ENCODE assay signal across 9 mouse cellular contexts in genomic region chr10:37260791-37261488, GRCm38 (mm10).
DNase-seq lines count a peak whose midpoint lies in the region; ATAC-seq and TF ChIP-seq lines count a peak whose summit lies in the region.
"Had no signal": no experiment of that assay in that cellular context is flagged by ENCODE, and none has a peak within 500 bp of the region (broad histone marks: within the 10 kb centered on the region; RNA-seq: fewer than 3 reads in every experiment).

No protein-coding gene starts in this region.

- TF ChIP-seq CTCF in CH12.LX (conservative IDR thresholded peaks at IDR 0.05 in 1 of 2, IDR thresholded peaks at IDR 0.05 in 1 of 2; ENCODE audit: low read depth in 2 of 2, low read length in 2 of 2), result 0 out of 4 replicates have a peak, but pooled peaks of 1 of the 2 experiments have one; percentile 11
- TF ChIP-seq CTCF in cerebellum, adult 2 months (IDR thresholded peaks at IDR 0.05; ENCODE audit: borderline replicate concordance, insufficient read depth, low read depth, low read length), result no peak

- H3K9ac ChIP-seq in heart, embryonic 11.5 days (ENCODE audit: low read depth, low read length), result no peak overlapping the region
- no peak overlapping the region for H3K9ac ChIP-seq in CH12.LX (ENCODE audit: insufficient read depth, low read depth)
- H3K9ac ChIP-seq: lung, embryonic 15.5 days had no signal

- no peak for TF ChIP-seq EP300 in CH12.LX (IDR thresholded peaks at IDR 0.05; ENCODE audit: low read length)

- H3K27ac ChIP-seq in heart, embryonic 11.5 days (ENCODE audit: low read depth, low read length), result no peak overlapping the region
- H3K27ac ChIP-seq in CH12.LX (ENCODE audit: insufficient read depth, low read depth), result no peak overlapping the region
- no peak overlapping the region for H3K27ac ChIP-seq in cerebellum, adult 2 months (ENCODE audit: insufficient read depth, low read length)
- H3K27ac ChIP-seq: lung, embryonic 15.5 days had no signal

- no peak; the same call in 1 of the 2 replicates for TF ChIP-seq RAD21 in CH12.LX (IDR thresholded peaks at IDR 0.05; ENCODE audit: low read depth, low read length)

- no peak overlapping the region for H3K4me3 ChIP-seq in heart, embryonic 11.5 days (ENCODE audit: low read depth, low read length)
- H3K4me3 ChIP-seq in CH12.LX (replicated peaks in 1 of 3; ENCODE audit: low read depth in 2 of 3, low read length in 2 of 3, poor library complexity in 1 of 3), result no peak overlapping the region
- H3K4me3 ChIP-seq in cerebellum, adult 2 months (replicated peaks; ENCODE audit: insufficient read depth, low read depth, low read length), result no peak overlapping the region
- H3K4me3 ChIP-seq: lung, embryonic 15.5 days had no signal

- H3K36me3 ChIP-seq in heart, embryonic 11.5 days (ENCODE audit: control insufficient read depth, insufficient read depth, low read length), result no peaks in the 10 kb centered on the region
- H3K36me3 ChIP-seq in CH12.LX (replicated peaks in 1 of 2; ENCODE audit: control insufficient read depth in 1 of 2, insufficient read depth in 1 of 2, low read length in 1 of 2), result no peaks in the 10 kb centered on the region
- H3K36me3 ChIP-seq: lung, embryonic 15.5 days had no signal

- H3K9me3 ChIP-seq in heart, embryonic 11.5 days (replicated peaks; ENCODE audit: control insufficient read depth, low read length), result no peaks in the 10 kb centered on the region
- no peaks in the 10 kb centered on the region for H3K9me3 ChIP-seq in CH12.LX (replicated peaks; ENCODE audit: low read length)
- H3K9me3 ChIP-seq: lung, embryonic 15.5 days had no signal

- no peaks in the 10 kb centered on the region for H3K79me2 ChIP-seq in CH12.LX (replicated peaks; ENCODE audit: control insufficient read depth, extremely low read depth, insufficient read depth, poor library complexity, severe bottlenecking)

- no peak for TF ChIP-seq POLR2A in CH12.LX (IDR thresholded peaks at IDR 0.05; ENCODE audit: low read depth, low read length)
- TF ChIP-seq POLR2A in cerebellum, adult 2 months (IDR thresholded peaks at IDR 0.05; ENCODE audit: borderline replicate concordance, insufficient read depth, low read length), result no peak

- in situ Hi-C loops in CH12.LX (cut with MboI; ENCODE audit: low pct_ligation_motif_present, low pct_unique_long_range_greater_than_20kb, low sequenced_read_pairs), result no loop called here

- H3K4me2 ChIP-seq in heart, embryonic 11.5 days, result no peak overlapping the region
- H3K4me2 ChIP-seq in CH12.LX (ENCODE audit: insufficient read depth, low read depth, poor library complexity, severe bottlenecking), result no peak overlapping the region
- H3K4me2 ChIP-seq: lung, embryonic 15.5 days had no signal

- WGBS in heart, embryonic 11.5 days (ENCODE audit: insufficient replicate concordance), result 76% methylated on average over 8 of the region's 8 CpGs
- WGBS in cerebellum, adult 2 months, result 74% methylated on average over 8 of the region's 8 CpGs

- no peak for ATAC-seq in heart, embryonic 11.5 days (replicated peaks; ENCODE audit: insufficient number of reproducible peaks, low FRiP score, low TSS enrichment)

- H3K27me3 ChIP-seq in heart, embryonic 11.5 days (ENCODE audit: control insufficient read depth, insufficient read depth, low read length), result no peaks in the 10 kb centered on the region
- no peaks in the 10 kb centered on the region for H3K27me3 ChIP-seq in CH12.LX (replicated peaks)
- no peaks in the 10 kb centered on the region for H3K27me3 ChIP-seq in cerebellum, adult 2 months (ENCODE audit: control insufficient read depth, insufficient read depth, low read length)
- H3K27me3 ChIP-seq: lung, embryonic 15.5 days had no signal

- dilution Hi-C loops in CH12.LX (cut with MboI; ENCODE audit: extremely low pct_ligation_motif_present, extremely low pct_unique_long_range_greater_than_20kb, low sequenced_read_pairs), result no loop called here

- no peaks in the 10 kb centered on the region for H3K4me1 ChIP-seq in heart, embryonic 11.5 days (ENCODE audit: control insufficient read depth, insufficient read depth, low read length)
- peaks cover 3 to 32% of the 10 kb centered on the region in 2 experiments; a peak in 3 of 4 replicates for H3K4me1 ChIP-seq in CH12.LX (ENCODE audit: control insufficient read depth in 1 of 2, insufficient read depth in 2 of 2)
- H3K4me1 ChIP-seq in cerebellum, adult 2 months (ENCODE audit: control insufficient read depth, insufficient read depth, low read length), result no peaks in the 10 kb centered on the region
- H3K4me1 ChIP-seq: lung, embryonic 15.5 days had no signal

- peak; percentile 57 to 79 for DNase-seq in heart, adult 18-20 months
- peak; percentile 38 for DNase-seq in CH12.LX (ENCODE audit: extremely low read depth)
- peak; percentile 48 for DNase-seq in gastrocnemius, postnatal 25 days
- peak; percentile 25 for DNase-seq in lung, postnatal 14 days
- DNase-seq in adrenal gland, postnatal 36 days, result no peak
- no peak for DNase-seq in cerebellum, adult 2 months
- DNase-seq in neural tube, embryonic 10.5 days (ENCODE audit: extremely low spot score, low spot score), result no peak

TF ChIP-seq in CH12.LX, 34 proteins besides CTCF, POLR2A, EP300 and RAD21:
- no peak for TF ChIP-seq ZNF384 (IDR thresholded peaks at IDR 0.05; ENCODE audit: low read depth, low read length)
- TF ChIP-seq ELF1 (IDR thresholded peaks at IDR 0.05; ENCODE audit: low read depth, low read length), result no peak
- no peak for TF ChIP-seq NELFE (IDR thresholded peaks at IDR 0.05; ENCODE audit: low read depth, low read length)
- no peak for TF ChIP-seq MXI1 (IDR thresholded peaks at IDR 0.05; ENCODE audit: low read depth, low read length)
- TF ChIP-seq USF1 (IDR thresholded peaks at IDR 0.05; ENCODE audit: low read depth, low read length), result no peak
- no peak for TF ChIP-seq MYC (IDR thresholded peaks at IDR 0.05; ENCODE audit: low read depth, low read length)
- TF ChIP-seq GABPA (IDR thresholded peaks at IDR 0.05; ENCODE audit: insufficient replicate concordance, low read depth, low read length), result no peak
- no peak for TF ChIP-seq BHLHE40 (IDR thresholded peaks at IDR 0.05; ENCODE audit: low read depth, low read length)
- no peak for TF ChIP-seq ETS1 (conservative IDR thresholded peaks at IDR 0.05; ENCODE audit: low read depth, low read length)
- no peak for TF ChIP-seq SIN3A (IDR thresholded peaks at IDR 0.05; ENCODE audit: low read length)
- no peak for TF ChIP-seq POLR2AphosphoS2 (IDR thresholded peaks at IDR 0.05; ENCODE audit: low read depth, low read length)
TF ChIP-seq in CH12.LX: peak in this region for 0.

Comparison
In these comparisons a context has a peak if more than half of its experiments do, and no peak if none do; other contexts are left out.
1. DNase-seq: peak in heart, adult 18-20 months (2 of 2), CH12.LX (single experiment), gastrocnemius, postnatal 25 days (single experiment) and lung, postnatal 14 days (single experiment); none in adrenal gland, postnatal 36 days (0 of 2), cerebellum, adult 2 months (0 of 2) and neural tube, embryonic 10.5 days (single experiment).